Mouse (Mus musculus) kidney, adult 11 months (tissue): ENCODE data around the gene Gm3238.
"Not testable (repeated sequence)": the region's sequence is repeated elsewhere in the genome, so short reads cannot be mapped to it uniquely, and the experiment has no call there.

ENCODE experiments used
- DNase-seq: peaks from one replicate; pipeline ENCODE4 v3.0.0; 2022

Gene Gm3238

DNA sequence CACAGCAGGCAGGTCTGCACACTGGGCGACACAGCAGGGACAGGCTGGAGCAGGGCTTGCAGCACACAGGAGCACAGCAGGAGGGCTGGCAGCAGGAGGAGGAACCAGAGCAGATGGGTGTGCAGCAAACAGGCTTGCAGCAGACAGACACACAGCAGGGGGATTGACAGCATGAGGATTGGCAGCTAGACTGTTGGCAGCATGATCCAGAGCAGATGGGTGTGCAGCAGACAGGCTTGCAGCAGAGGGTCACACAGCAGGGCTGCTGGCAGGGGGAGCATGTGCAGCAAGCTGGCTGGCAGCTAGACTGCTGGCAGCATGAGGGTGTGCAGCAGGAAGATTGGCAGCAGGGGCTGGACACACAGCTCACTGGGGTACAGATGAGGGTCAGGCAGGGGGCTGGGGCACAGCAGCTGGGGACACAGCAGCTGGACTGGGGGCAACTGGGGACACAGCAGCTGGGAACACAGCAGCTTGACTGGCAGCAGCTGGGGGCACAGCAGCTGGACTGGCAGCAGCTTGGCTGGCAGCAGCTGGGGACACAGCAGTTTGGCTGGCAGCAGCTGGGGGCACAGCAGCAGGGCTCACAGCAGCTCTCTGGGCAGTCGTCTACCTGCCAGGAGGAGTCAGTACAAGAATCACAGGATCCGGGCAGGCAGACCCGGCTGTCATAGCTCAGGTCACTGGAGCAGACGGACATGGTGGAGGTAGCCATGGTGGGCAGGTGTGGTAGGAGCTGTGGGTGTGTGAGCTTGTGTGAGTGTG is 29.0 kb downstream of the Gm3238 start, which contains the start of gene Gm18596:
Gene Gm18596 (minus strand): TSS at position 715 of the 765 bp plus-strand sequence.
- DNase-seq = not testable (repeated sequence)

DNA sequence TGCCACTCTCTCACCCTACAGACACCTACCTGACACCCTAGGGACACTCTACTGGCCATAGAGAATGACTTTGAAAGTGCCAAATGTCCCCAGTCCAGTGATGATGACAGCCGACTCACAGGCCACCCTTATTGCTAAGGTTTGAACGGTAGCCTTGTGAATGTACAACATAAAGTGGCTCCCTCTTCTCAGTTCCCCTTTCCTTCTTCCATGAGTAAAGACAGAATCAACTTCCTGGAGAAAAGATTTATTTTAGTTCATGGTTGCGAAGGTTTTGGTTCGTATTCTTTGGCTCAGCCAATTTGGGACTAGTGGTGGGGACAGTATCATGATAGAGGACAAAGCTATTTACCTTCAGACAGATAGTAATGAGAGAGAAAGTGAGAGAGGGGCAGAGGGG is 32.2 kb downstream of the Gm3238 start:
- no peak for DNase-seq

DNA sequence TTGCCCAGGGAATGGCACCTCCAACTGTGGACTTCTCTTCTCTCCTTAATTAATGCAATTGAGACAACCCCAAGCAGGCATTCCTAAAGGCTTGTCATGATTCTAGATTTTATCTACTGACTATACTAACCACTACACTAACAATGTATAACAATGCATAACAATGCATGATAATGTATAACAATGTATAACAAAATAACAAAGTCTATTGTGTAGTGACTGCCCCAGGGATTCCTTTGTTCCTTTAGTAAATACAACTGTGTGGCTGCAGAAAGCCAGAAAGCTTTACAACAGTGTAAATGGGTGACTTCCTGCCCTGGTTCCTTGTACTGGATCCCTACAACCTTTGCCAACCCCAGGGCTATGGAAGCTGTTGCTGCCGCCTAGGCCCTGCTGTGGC is 35.2 kb downstream of the Gm3238 start:
- no peak for DNase-seq

DNA sequence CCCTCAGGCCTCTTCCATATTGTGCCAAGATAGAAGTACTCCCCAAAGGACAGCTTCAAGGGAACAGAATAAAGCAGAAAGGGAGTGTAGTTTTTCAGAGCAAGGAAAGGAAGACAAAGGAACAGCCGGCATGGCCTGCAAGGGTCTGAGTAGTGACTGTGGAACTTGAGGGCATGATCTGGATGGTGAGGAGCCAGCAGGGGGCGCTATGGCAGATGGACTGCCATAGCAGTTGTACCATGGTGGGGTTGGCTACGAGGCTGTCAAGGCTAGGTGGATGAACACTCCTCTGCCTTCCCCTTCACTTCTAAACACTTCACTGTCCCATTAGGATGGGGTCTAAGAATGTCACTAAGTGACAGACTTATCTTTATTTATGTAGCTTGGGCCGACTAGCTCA is 41.9 kb downstream of the Gm3238 start:
- no peak for DNase-seq

DNA sequence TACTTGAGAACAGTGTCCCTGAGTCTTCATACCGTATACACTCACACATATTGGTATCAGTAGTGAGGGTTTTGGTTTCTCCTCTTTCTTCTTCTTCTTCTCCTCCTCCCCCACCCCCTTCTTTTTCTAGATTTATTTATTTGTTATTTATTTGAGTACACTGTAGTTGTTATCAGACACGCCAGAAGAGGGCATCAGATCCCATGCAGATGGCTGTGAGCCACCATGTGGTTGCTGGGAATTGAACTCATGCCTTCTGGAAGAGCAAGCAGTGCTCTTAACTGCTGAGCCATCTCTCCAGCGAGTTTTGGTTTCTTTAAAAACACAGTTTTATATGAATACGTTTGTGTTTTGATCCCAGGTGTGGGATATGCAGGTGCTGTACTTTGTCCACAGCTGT is 42.8 kb downstream of the Gm3238 start:
- no peak for DNase-seq

DNA sequence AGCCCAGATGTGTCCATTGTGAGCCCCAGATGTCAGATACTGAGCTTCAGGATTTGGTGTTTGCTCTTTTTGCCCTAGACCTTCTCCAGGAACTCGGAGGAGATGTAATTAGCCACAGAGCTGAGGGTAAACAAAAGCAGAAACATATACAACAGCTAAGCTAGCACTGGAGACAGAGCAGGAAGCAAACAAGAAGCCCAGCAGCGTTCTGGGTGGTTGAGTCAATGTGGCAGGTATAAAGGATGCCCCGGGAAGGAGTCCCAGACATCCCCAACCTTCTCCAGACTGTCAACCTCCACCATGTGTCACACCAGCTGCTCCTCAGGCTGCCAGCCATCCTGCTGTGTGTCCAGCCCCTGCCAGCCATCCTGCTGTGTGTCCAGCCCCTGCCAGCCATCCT is 44.9 kb downstream of the Gm3238 start, which contains the start of gene Gm10100:
Gene Gm10100 (plus strand): TSS at position 301 of the 400 bp plus-strand sequence.
- no peak for DNase-seq

DNA sequence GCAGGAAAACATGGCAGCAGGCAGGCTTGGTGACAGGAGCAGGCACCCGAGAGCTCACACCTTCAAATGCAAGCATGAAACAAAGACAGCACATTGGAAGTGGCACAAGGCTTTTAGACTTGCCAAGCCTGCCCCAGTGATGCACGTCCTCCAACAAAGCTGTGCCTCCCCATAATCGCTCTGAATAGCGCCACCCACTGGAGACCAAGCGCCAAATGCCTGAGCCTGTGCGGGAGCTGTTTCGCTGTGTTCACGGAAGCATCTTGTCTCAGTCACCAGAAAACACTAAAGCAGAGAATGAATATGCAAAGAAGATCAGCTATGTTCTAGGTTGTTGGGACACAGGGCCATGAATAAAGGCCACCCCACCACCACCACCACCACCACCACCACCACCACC is 46.3 kb downstream of the Gm3238 start:
- no peak for DNase-seq
